Mouse (Mus musculus) embryonic facial prominence, embryonic 14.5 days (tissue): Measurements from ENCODE around the gene Gm43951. TPM values are rescaled to one million over a fixed set of nuclear protein-coding genes. Genes with fewer than 3 reads are reported as not detected.

Source experiments
- ATAC-seq: fragments of 200-750 bp; cut with Nextera tagmentation; 2 replicates; pipeline ENCODE4 v1.8.0; 2017; ENCODE audit warnings: low read depth, moderate number of reproducible peaks, moderate TSS enrichment
- DNase-seq: peaks from one replicate; pipeline ENCODE4 v3.0.0-alpha.2; 2015; ENCODE audit warnings: low spot score
- H3K27ac ChIP-seq: fragments of 300-500 bp; sonication (generic); replicated peaks from 2 replicates; pipeline ENCODE4 v1.5.1; 2014; ENCODE audit warnings: low read depth, mild to moderate bottlenecking, low read length, moderate library complexity
- H3K27me3 ChIP-seq: fragments of 300-500 bp; sonication (generic); replicated peaks from 2 replicates; pipeline ENCODE4 v1.6.1; 2014; ENCODE audit warnings: low read length; ENCODE audit not compliant: control insufficient read depth, insufficient read depth
- H3K36me3 ChIP-seq: fragments of 300-500 bp; sonication (generic); 2 replicates; pipeline ENCODE4 v1.6.1; 2014; ENCODE audit warnings: low read length, mixed read lengths; ENCODE audit not compliant: control insufficient read depth, insufficient read depth
- H3K4me1 ChIP-seq: fragments of 300-500 bp; sonication (generic); 2 replicates; pipeline ENCODE4 v1.6.1; 2014; ENCODE audit warnings: antibody characterized with exemption, low read length; ENCODE audit not compliant: control insufficient read depth, insufficient read depth
- H3K4me2 ChIP-seq: fragments of 300-500 bp; sonication (generic); 2 replicates; pipeline ENCODE4 v1.6.1; 2014; ENCODE audit warnings: low read depth, mild to moderate bottlenecking, low read length, moderate library complexity, mixed read lengths
- H3K4me3 ChIP-seq: fragments of 300-500 bp; sonication (generic); 2 replicates; pipeline ENCODE4 v1.5.1; 2014; ENCODE audit warnings: low read depth, mild to moderate bottlenecking, low read length
- H3K9ac ChIP-seq: fragments of 300-500 bp; sonication (generic); 2 replicates; pipeline ENCODE4 v1.6.1; 2014; ENCODE audit warnings: low read depth, mild to moderate bottlenecking, low read length, moderate library complexity, mixed read lengths
- H3K9me3 ChIP-seq: fragments of 300-500 bp; sonication (generic); 2 replicates; pipeline ENCODE4 v1.6.1; 2016; ENCODE audit warnings: low read length; ENCODE audit not compliant: control insufficient read depth
- WGBS: fragments of 180-500 bp; shearing (Covaris S2); extraction: QIAGEN DNeasy Blood & Tissue Kit; methylation state at CpG from one replicate; pipeline ENCODE4 v1.1.7; 2014; 5-methylcytosine and 5-hydroxymethylcytosine counted together
- polyA plus RNA-seq: library from polyadenylated mRNA; unstranded; fragments of >200 nt; fragmentation: Nextera tagmentation; extraction: Ambion mirVana; gene quantifications from 2 replicates; pipeline ENCODE4 v1.2.1, GENCODE M21; 2014

The Gm43951 gene
- polyA plus RNA-seq, 1 experiment from 2014 or later: 0.15 TPM

GRCm38 (mm10) chr11:72214591-72215409 lies 8.2 kb upstream of the Gm43951 start:
- DNase-seq: peak; percentile 98
- peaks cover 33% of the 10 kb centered on the region for H3K36me3 ChIP-seq
- peaks cover 11% of the 10 kb centered on the region for H3K4me1 ChIP-seq
- peak overlapping the region; percentile 97 for H3K4me2 ChIP-seq
- peak overlapping the region; percentile 78 for H3K27ac ChIP-seq
- H3K9me3 ChIP-seq: no peaks in the 10 kb centered on the region
- peak overlapping the region; percentile 69 for H3K4me3 ChIP-seq
- peak overlapping the region; percentile 69 for H3K9ac ChIP-seq
- H3K27me3 ChIP-seq: no peaks in the 10 kb centered on the region
- ATAC-seq: peak; percentile 97
- under 1% methylated on average over 51 of the region's 51 CpGs for WGBS

- no peak for DNase-seq
- H3K27ac ChIP-seq: peak overlapping the region; percentile 81
- H3K4me1 ChIP-seq: peaks cover 10% of the 10 kb centered on the region
- H3K4me2 ChIP-seq: peak overlapping the region; percentile 86
- peak overlapping the region; percentile 82 for H3K9ac ChIP-seq
- peak overlapping the region; percentile 81 for H3K4me3 ChIP-seq
- ATAC-seq: no peak
- 13% methylated on average over 17 of the region's 17 CpGs for WGBS
- no peaks in the 10 kb centered on the region for H3K27me3 ChIP-seq
- peaks cover 36% of the 10 kb centered on the region for H3K36me3 ChIP-seq
- no peaks in the 10 kb centered on the region for H3K9me3 ChIP-seq
These were observed 1.3 kb upstream of the Gm43951 start for GRCm38 (mm10) chr11:72207834-72208377.

GRCm38 (mm10) chr11:72207204-72207833 lies 679 bp upstream of the Gm43951 start, which contains the start of the genes 4933427D14Rik and Txndc17:
TSS of gene 4933427D14Rik (minus strand) at chr11:72207459.
TSS of gene Txndc17 (plus strand) at chr11:72207547.
- Histone ChIP-seq H3K4me3 (peak within 1 kb of the TSS; percentile 81), H3K27me3 (no peaks in the 10 kb centered on the region), H3K9ac (peak within 1 kb of the TSS; percentile 82), H3K36me3 (peaks cover 36% of the 10 kb centered on the region), H3K27ac (peak within 1 kb of the TSS; percentile 81), H3K9me3 (no peaks in the 10 kb centered on the region), H3K4me2 (peak within 1 kb of the TSS; percentile 86), H3K4me1 (peaks cover 10% of the 10 kb centered on the region)
- ATAC-seq: peak; percentile 96
- under 1% methylated on average over 42 of the region's 42 CpGs for WGBS
- peak; percentile 94 for DNase-seq

- no peak overlapping the region for H3K27ac ChIP-seq
- H3K4me2 ChIP-seq: peak overlapping the region; percentile 86
- H3K4me1 ChIP-seq: peaks cover 10% of the 10 kb centered on the region
- no peaks in the 10 kb centered on the region for H3K9me3 ChIP-seq
- 78% methylated on average over 6 of the region's 6 CpGs for WGBS
- no peak overlapping the region; the same call in 1 of the 2 replicates for H3K4me3 ChIP-seq
- peaks cover 32% of the 10 kb centered on the region for H3K36me3 ChIP-seq
- ATAC-seq: no peak
- no peak for DNase-seq
- H3K27me3 ChIP-seq: no peaks in the 10 kb centered on the region
- H3K9ac ChIP-seq: peak overlapping the region; percentile 82
These were observed 1.4 kb downstream of the Gm43951 start for GRCm38 (mm10) chr11:72205256-72205655.

- Histone ChIP-seq H3K36me3 (peaks cover 22% of the 10 kb centered on the region), H3K9ac (no peak overlapping the region), H3K4me2 (no peak overlapping the region), H3K27me3 (no peaks in the 10 kb centered on the region), H3K4me3 (no peak overlapping the region), H3K9me3 (no peaks in the 10 kb centered on the region), H3K27ac (no peak overlapping the region), H3K4me1 (peaks cover 10% of the 10 kb centered on the region)
- DNase-seq: no peak
- ATAC-seq: no peak
- WGBS: 81% methylated on average over 1 of the region's 1 CpGs
These were observed 3.2 kb downstream of the Gm43951 start for GRCm38 (mm10) chr11:72203440-72203839.

GRCm38 (mm10) chr11:72196506-72196905 lies 10.1 kb downstream of the Gm43951 start:
- no peak for ATAC-seq

GRCm38 (mm10) chr11:72194259-72194658 lies 12.4 kb downstream of the Gm43951 start:
- Histone ChIP-seq H3K4me3 (no peak overlapping the region), H3K27me3 (no peaks in the 10 kb centered on the region), H3K9ac (no peak overlapping the region), H3K4me1 (no peaks in the 10 kb centered on the region), H3K4me2 (no peak overlapping the region), H3K36me3 (peaks cover 61% of the 10 kb centered on the region), H3K9me3 (no peaks in the 10 kb centered on the region), H3K27ac (no peak overlapping the region)
- no peak for ATAC-seq
- WGBS: 88% methylated on average over 2 of the region's 2 CpGs
- DNase-seq: no peak

More at GRCm38 (mm10) chr11:72196506-72196905, 10.1 kb downstream of the Gm43951 start:
- no peak overlapping the region for H3K4me3 ChIP-seq
- peaks cover 50% of the 10 kb centered on the region for H3K36me3 ChIP-seq
- no peak overlapping the region for H3K4me2 ChIP-seq
- 90% methylated on average over 8 of the region's 8 CpGs for WGBS
- no peak overlapping the region for H3K9ac ChIP-seq
- no peaks in the 10 kb centered on the region for H3K9me3 ChIP-seq
- no peaks in the 10 kb centered on the region for H3K4me1 ChIP-seq
- no peak for DNase-seq
- no peaks in the 10 kb centered on the region for H3K27me3 ChIP-seq
- no peak overlapping the region for H3K27ac ChIP-seq

GRCm38 (mm10) chr11:72190857-72191256 lies 15.8 kb downstream of the Gm43951 start:
- H3K27ac ChIP-seq: no peak overlapping the region
- no peaks in the 10 kb centered on the region for H3K9me3 ChIP-seq
- H3K4me3 ChIP-seq: no peak overlapping the region
- no peaks in the 10 kb centered on the region for H3K27me3 ChIP-seq
- no peaks in the 10 kb centered on the region for H3K4me1 ChIP-seq
- ATAC-seq: no peak
- WGBS: 94% methylated on average over 1 of the region's 1 CpGs
- H3K4me2 ChIP-seq: no peak overlapping the region
- H3K36me3 ChIP-seq: peaks cover 59% of the 10 kb centered on the region
- H3K9ac ChIP-seq: no peak overlapping the region
- DNase-seq: no peak
